Mouse (Mus musculus) G1E-ER4 (cell line): ENCODE measurements around the gene Szrd1. TPM values are rescaled to one million over a fixed set of nuclear protein-coding genes. Genes with fewer than 3 reads are reported as not detected.
A peak's percentile ranks its signal among the peaks of the same experiment; 100 is the strongest.

ENCODE experiments used
- GATA1 ChIP-seq: IDR thresholded peaks from one replicate; pipeline ENCODE4 v1.8.0; 2012; ENCODE audit warnings: low read length, inconsistent platforms
- polyA plus RNA-seq: library from polyadenylated mRNA; stranded (reverse); fragments of >175 nt; gene quantifications from 2 replicates; pipeline ENCODE4 v1.2.3, GENCODE M21; 2012

Gene Szrd1
- 134 and 153 TPM in 2 replicates for polyA plus RNA-seq

DNA sequence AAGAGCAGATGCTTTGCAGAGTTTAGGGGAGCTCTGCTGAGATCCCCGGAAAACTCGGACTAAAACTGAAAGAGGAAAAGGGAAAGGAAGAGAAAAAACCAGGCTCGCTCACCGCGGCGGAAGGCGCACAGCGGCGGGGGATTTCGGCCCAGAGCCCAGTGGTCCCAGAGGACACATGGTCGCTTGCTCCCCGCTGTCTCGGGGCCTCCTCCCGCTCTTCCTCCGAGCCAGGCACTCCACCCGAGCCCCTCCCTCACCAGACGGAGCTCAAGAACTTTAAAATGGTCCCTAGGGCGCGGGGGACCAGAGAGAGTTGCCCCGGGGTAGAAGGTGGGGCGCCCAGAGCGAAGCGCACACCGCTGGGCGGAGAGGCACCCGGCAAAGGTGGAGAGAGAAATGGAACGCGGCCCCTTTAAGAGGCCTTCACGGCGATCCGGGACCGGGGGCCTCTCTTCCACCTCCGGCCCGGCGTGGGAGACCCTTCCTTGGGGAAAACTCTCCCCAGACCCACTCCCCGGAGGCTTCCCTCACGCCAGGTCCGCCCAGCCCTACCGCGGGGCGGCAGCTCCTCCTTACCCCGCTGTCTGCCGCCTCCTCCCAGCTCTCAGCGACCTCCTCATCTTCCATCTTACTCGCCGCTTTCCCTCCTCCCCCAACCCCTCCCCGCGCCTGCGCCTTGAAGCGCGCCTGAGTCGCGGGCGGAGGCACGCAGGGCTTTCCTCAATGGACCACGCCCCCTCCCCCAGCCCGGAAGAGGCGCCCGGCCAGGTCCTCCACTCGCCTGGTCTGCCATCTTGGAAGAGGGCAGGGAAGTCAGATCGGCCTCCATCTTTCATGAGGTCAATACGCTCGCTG lies at the start of gene Szrd1:
TSS of gene Szrd1 (minus strand) at position 660 of the 855 bp plus-strand sequence.
- TF ChIP-seq GATA1: no peak

DNA sequence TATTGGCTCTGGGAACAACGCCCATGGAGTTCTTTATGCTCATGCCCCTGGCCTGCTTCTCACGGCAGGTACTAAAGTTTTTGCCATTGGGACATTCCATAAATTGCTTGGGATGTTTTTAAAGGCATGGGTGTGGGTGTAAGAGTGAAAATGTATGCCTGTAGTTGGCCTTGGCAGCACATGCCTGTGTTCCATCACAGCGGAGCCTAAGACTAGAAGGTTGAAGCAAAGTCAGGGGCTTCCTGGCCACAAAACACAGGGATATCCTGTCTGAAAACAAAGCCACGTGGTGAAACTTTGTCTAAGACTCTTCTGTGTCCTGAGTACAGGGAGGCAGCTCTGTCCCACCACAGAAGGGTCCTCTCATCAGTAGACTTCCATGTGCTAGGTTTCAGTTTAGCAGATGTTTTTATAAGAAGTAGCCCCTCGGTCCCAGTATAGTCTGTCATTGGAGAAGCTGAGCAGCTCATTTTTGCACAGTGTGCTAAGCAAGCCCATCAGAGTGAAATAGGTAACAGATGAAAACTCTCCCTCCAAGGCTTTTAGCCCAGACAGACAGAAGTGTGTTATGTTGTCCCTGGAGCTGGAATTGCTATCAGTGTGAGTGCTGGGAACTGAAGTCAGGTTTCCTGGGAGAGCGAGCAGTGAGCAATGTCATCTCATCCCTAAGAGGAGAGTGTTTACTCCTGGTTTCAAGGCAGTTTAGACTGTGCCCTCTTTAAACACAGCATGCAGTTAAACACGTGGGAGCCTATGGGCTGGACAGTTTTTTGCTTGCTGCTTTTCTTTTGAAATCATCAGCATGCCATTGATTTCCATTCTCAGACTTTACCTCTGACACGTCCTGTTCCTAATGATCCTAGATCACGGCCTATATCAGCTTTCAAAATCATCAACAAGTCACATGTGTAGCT lies 47.6 kb upstream of the Szrd1 start:
- TF ChIP-seq GATA1: no peak

GRCm38 (mm10) chr4:141184426-141184825 lies 44.9 kb upstream of the Szrd1 start:
- TF ChIP-seq GATA1: no peak

DNA sequence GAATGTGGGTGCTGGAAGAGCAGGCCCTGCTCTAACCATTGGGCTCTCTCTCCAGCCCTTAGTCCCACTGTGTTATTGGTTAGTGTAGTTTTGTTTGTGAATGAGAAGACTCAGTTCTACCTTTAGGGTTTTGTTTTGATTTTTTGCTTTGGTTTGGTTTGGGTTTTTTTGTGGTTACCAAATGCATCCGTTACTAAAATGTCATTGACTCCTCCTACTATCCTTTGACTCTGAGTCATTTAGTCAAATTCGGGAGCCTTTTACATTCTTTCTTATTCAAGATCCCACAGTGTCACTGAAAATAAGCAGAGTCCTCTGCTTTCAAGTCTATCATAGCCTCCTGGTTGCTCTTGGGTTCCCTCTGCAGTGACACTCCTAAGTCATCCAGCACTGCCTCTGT lies 44.4 kb upstream of the Szrd1 start:
- no peak for TF ChIP-seq GATA1

DNA sequence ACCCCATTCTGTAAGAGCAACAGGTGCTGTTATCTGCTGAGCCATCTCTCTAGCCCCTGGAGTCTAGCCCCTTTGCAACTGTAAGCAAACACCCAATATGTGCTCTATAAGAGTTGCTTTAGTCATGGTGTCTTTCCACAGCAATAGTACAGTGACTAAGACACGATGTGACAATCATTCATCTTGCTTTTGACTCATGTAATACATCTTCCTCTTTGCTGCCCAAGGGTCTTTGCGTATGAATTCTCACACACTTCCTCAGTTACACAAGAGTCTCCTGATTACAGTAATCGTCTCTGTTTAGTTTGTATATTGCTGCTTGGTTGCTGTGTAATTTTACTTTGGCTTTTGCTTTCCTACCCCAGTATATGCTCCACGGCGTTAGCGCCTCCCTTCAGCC lies 42.4 kb upstream of the Szrd1 start:
- TF ChIP-seq GATA1: no peak

GRCm38 (mm10) chr4:141180831-141181230 lies 41.3 kb upstream of the Szrd1 start:
- no peak for TF ChIP-seq GATA1

GRCm38 (mm10) chr4:141178500-141178899 lies 38.9 kb upstream of the Szrd1 start:
- no peak for TF ChIP-seq GATA1

- TF ChIP-seq GATA1: no peak
These were observed 36.8 kb upstream of the Szrd1 start for GRCm38 (mm10) chr4:141176328-141176838.

DNA sequence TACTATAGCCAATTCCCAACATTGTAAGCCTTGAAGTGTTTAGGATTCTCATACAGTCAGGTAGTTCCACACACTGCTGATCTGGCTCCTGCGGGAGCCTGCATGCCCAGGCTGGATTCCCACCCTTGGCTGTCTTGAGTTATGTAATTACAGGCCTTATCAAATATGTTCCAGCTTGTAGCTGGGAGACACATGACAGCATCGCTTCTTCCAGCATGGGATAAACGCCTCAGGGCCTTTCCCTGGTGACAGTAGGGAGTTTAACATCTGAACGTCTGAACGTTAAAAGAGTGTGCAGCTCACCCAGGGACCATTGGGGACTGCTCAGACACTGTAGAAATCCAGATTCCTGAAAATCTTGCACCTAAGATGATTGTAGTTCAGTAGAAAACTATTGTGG lies 36.2 kb upstream of the Szrd1 start:
- TF ChIP-seq GATA1: no peak

DNA sequence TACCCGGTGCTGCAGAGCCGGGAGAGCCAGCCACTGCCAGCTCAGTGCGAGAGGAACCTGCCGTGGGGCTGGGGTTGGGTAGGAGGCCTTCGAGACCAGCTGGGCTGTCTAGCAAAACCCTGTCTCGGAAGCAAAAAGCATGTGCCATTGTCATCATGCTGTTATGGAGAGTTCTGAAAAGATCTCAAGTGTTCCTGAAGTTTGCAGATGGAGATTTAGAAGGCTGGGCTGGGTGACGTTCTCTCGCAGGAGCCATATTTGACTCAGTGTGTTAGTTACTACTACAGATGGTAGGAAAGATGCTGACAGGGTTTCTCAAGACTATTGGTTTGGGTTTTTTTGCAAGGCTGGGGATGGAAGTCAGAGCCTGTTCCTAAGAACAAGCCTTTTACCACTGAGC lies 32.5 kb upstream of the Szrd1 start:
- no peak for TF ChIP-seq GATA1

- no peak for TF ChIP-seq GATA1
These were observed 27.6 kb upstream of the Szrd1 start for GRCm38 (mm10) chr4:141167156-141167555.

DNA sequence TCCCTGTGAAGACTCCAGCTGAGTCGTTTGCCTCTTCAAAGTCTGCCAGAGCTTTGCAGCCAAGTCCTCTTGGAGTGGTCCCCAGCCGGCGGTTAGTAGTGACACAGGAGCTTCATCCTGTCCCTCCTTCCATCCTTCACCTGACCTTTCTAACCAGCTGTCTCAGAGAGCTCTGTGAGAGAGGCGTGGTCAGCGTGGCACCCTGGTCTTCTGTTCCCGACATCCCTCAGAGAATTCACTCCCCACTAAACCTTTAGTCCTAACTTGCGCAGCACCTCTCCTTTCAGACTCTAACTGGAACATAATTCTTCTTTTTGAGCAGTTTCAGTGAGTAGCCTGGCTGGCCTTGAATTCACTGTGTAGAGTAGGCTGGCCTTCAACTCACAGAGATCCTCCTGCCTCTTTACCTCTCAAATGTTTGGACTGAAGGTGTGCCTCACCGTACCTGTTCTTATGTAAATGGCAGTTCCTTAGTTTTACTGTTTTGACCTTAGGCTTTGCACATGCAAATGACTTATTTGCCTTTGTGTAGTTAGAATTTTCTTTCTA lies 26.2 kb upstream of the Szrd1 start:
- no peak for TF ChIP-seq GATA1

GRCm38 (mm10) chr4:141163729-141164128 lies 24.2 kb upstream of the Szrd1 start:
- TF ChIP-seq GATA1: no peak

- TF ChIP-seq GATA1: peak; percentile 68
These were observed 22.2 kb upstream of the Szrd1 start for GRCm38 (mm10) chr4:141161699-141162208.

DNA sequence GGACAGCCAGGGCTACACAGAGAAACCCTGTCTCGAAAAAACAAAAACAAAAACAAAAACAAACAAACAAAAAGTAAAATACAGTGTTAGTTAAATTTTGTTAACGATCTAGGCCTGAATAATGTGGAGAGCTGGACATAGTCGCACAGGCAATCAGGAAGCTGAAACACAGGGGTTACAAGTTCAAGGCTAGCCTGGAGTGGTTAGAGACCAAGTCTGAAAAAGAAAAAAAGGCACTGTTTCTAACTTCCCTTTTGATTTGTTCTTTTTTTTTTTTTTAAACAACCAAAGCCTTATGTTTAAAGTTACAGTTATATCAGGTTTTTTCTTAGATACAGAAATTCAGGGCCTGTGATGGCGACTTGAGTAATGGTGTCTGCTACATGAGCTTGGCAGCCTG lies 20.6 kb upstream of the Szrd1 start:
- TF ChIP-seq GATA1: no peak

DNA sequence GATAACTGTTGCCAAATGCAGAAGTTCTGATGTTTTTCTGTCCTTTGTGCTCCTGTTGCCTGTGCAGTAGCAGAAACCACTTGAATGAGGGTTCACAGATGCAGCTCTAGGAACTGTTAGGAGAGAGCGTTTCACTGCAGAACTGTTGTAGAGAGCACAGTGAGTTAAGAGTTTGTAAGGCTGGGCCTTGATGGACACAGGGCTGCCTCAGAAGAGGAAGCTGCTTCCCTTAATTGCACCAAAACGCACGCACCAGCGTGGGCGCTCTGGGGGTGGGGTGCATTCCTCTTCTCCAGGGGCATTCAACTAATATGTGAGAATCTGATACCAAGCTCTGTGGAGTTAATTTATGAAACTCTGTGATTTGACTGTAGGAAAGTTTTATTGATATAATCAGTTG lies 20.1 kb upstream of the Szrd1 start:
- no peak for TF ChIP-seq GATA1
